Mouse (Mus musculus) limb, embryonic 12.5 days (tissue): ENCODE data around the gene Comp. TPM values are rescaled to one million over a fixed set of nuclear protein-coding genes. Genes with fewer than 3 reads are reported as not detected.

Source experiments
- ATAC-seq: fragments of 200-750 bp; cut with Nextera tagmentation; 2 replicates; pipeline ENCODE4 v1.8.0; 2017; ENCODE audit warnings: low read depth, moderate TSS enrichment; ENCODE audit not compliant: insufficient number of reproducible peaks, insufficient read depth, low FRiP score, low TSS enrichment
- H3K27ac ChIP-seq: fragments of 300-500 bp; sonication (generic); 2 replicates; pipeline ENCODE4 v1.5.1; 2016; ENCODE audit warnings: mild to moderate bottlenecking, moderate library complexity
- H3K27me3 ChIP-seq: fragments of 300-500 bp; sonication (generic); 2 replicates; pipeline ENCODE4 v1.6.1; 2016; ENCODE audit warnings: mild to moderate bottlenecking, moderate library complexity
- H3K36me3 ChIP-seq: fragments of 300-500 bp; sonication (generic); 2 replicates; pipeline ENCODE4 v1.6.1; 2016; ENCODE audit warnings: mild to moderate bottlenecking, moderate library complexity
- H3K4me1 ChIP-seq: fragments of 300-500 bp; sonication (generic); replicated peaks from 2 replicates; pipeline ENCODE4 v1.6.1; 2016
- H3K4me2 ChIP-seq: fragments of 300-500 bp; sonication (generic); 2 replicates; pipeline ENCODE4 v1.6.1; 2016; ENCODE audit warnings: mild to moderate bottlenecking, moderate library complexity
- H3K4me3 ChIP-seq: fragments of 300-500 bp; sonication (generic); replicated peaks from 2 replicates; pipeline ENCODE4 v1.5.1; 2016; ENCODE audit warnings: mild to moderate bottlenecking
- H3K9ac ChIP-seq: fragments of 300-500 bp; sonication (generic); replicated peaks from 2 replicates; pipeline ENCODE4 v1.6.1; 2016; ENCODE audit warnings: mild to moderate bottlenecking, moderate library complexity
- H3K9me3 ChIP-seq: fragments of 300-500 bp; sonication (generic); 2 replicates; pipeline ENCODE4 v1.6.1; 2016; ENCODE audit warnings: mild to moderate bottlenecking, moderate library complexity
- WGBS: fragments of 180-500 bp; shearing (Covaris S2); methylation state at CpG from one replicate; pipeline ENCODE4 v1.1.7; 2016; 5-methylcytosine and 5-hydroxymethylcytosine counted together
- polyA plus RNA-seq: library from polyadenylated mRNA; unstranded; fragments of >200 nt; fragmentation: Nextera tagmentation; extraction: Ambion mirVana; gene quantifications from 2 replicates; pipeline ENCODE4 v1.2.1, GENCODE M21; 2016

The Comp gene
- polyA plus RNA-seq, 1 experiment from 2014 or later, result 2.8 TPM

GRCm38 (mm10) chr8:70418954-70419353, 45.6 kb downstream of the Comp start:
- 37% methylated on average over 14 of the region's 14 CpGs for WGBS
- Histone ChIP-seq H3K27ac (peak overlapping the region; percentile 14; the same call in 1 of the 2 replicates), H3K4me2 (peak overlapping the region; percentile 8; the same call in 1 of the 2 replicates), H3K27me3 (0 out of 2 replicates have a peak, but pooled peaks cover 3% of the 10 kb centered on the region), H3K9ac (no peak overlapping the region), H3K9me3 (no peaks in the 10 kb centered on the region), H3K4me3 (no peak overlapping the region), H3K4me1 (peaks cover 51% of the 10 kb centered on the region), H3K36me3 (peaks cover 3% of the 10 kb centered on the region)
- 0 out of 2 replicates have a peak, but pooled peaks have one; percentile 12 for ATAC-seq

- H3K4me3 ChIP-seq, result no peak overlapping the region
- H3K27me3 ChIP-seq, result 0 out of 2 replicates have a peak, but pooled peaks cover 3% of the 10 kb centered on the region
- H3K4me2 ChIP-seq, result no peak overlapping the region
- no peak for ATAC-seq
- no peaks in the 10 kb centered on the region for H3K9me3 ChIP-seq
- peaks cover 51% of the 10 kb centered on the region for H3K4me1 ChIP-seq
- H3K27ac ChIP-seq, result peak overlapping the region; percentile 7; the same call in 1 of the 2 replicates
- H3K36me3 ChIP-seq, result no peaks in the 10 kb centered on the region
- 0 out of 2 replicates have a peak overlapping the region, but pooled peaks have one; percentile 23 for H3K9ac ChIP-seq
- 82% methylated on average over 11 of the region's 11 CpGs for WGBS
Measured at GRCm38 (mm10) chr8:70419879-70420643, 46.7 kb downstream of the Comp start.

GRCm38 (mm10) chr8:70421349-70422104, 48.2 kb downstream of the Comp start:
- Histone ChIP-seq H3K27ac (no peak overlapping the region), H3K27me3 (0 out of 2 replicates have a peak, but pooled peaks cover 3% of the 10 kb centered on the region)
- 75% methylated on average over 18 of the region's 18 CpGs for WGBS

GRCm38 (mm10) chr8:70422722-70423121, 49.4 kb downstream of the Comp start:
- no peaks in the 10 kb centered on the region for H3K27me3 ChIP-seq
- peaks cover 28% of the 10 kb centered on the region for H3K4me1 ChIP-seq
- no peak overlapping the region for H3K27ac ChIP-seq
- no peak overlapping the region for H3K4me3 ChIP-seq
- no peak overlapping the region for H3K9ac ChIP-seq
- no peaks in the 10 kb centered on the region for H3K36me3 ChIP-seq
- ATAC-seq, result no peak
- WGBS, result 65% methylated on average over 2 of the region's 2 CpGs
- H3K4me2 ChIP-seq, result no peak overlapping the region
- no peaks in the 10 kb centered on the region for H3K9me3 ChIP-seq

More at GRCm38 (mm10) chr8:70421349-70422104, 48.2 kb downstream of the Comp start:
- Histone ChIP-seq H3K4me3 (no peak overlapping the region), H3K9ac (no peak overlapping the region), H3K4me1 (peaks cover 39% of the 10 kb centered on the region), H3K4me2 (no peak overlapping the region), H3K9me3 (no peaks in the 10 kb centered on the region), H3K36me3 (no peaks in the 10 kb centered on the region)
- no peak for ATAC-seq

- WGBS, result 87% methylated on average over 2 of the region's 2 CpGs
- H3K4me1 ChIP-seq, result peaks cover under 1% of the 10 kb centered on the region; the same call in 1 of the 2 replicates
- no peak overlapping the region for H3K4me3 ChIP-seq
- H3K9me3 ChIP-seq, result no peaks in the 10 kb centered on the region
- no peak overlapping the region for H3K4me2 ChIP-seq
- H3K36me3 ChIP-seq, result no peaks in the 10 kb centered on the region
- no peak for ATAC-seq
- H3K27me3 ChIP-seq, result no peaks in the 10 kb centered on the region
- no peak overlapping the region for H3K9ac ChIP-seq
- no peak overlapping the region for H3K27ac ChIP-seq
Measured at GRCm38 (mm10) chr8:70426300-70426907, 53.0 kb downstream of the Comp start.

- H3K36me3 ChIP-seq, result no peaks in the 10 kb centered on the region
- H3K27me3 ChIP-seq, result no peaks in the 10 kb centered on the region
- no peaks in the 10 kb centered on the region for H3K9me3 ChIP-seq
- no peak overlapping the region for H3K4me3 ChIP-seq
- no peaks in the 10 kb centered on the region for H3K4me1 ChIP-seq
- WGBS, result 89% methylated on average over 4 of the region's 4 CpGs
- H3K27ac ChIP-seq, result no peak overlapping the region
- H3K9ac ChIP-seq, result no peak overlapping the region
- ATAC-seq, result no peak
- H3K4me2 ChIP-seq, result no peak overlapping the region
Measured at GRCm38 (mm10) chr8:70431213-70431612, 57.9 kb downstream of the Comp start.

Other genes starting within 250 kb of the Comp start
- gene Nr2c2ap, start 242.2 kb upstream of the Comp start, polyA plus RNA-seq, result 21.4 and 22.7 TPM in 2 replicates
- gene Rfxank, start 234.4 kb upstream of the Comp start, polyA plus RNA-seq, result 26.6 and 28.4 TPM in 2 replicates
- gene Borcs8, start 234.1 kb upstream of the Comp start, polyA plus RNA-seq, result 44.7 and 47.6 TPM in 2 replicates
- gene Mef2b, start 233.8 kb upstream of the Comp start, polyA plus RNA-seq, result 0.49 and 1.1 TPM in 2 replicates
- 67.5 and 69.9 TPM in 2 replicates for gene Tmem161a, start 201.2 kb upstream of the Comp start, polyA plus RNA-seq
- 2.4 and 3.5 TPM in 2 replicates for gene Slc25a42, start 161.3 kb upstream of the Comp start, polyA plus RNA-seq
- gene Sugp2, start 139.3 kb upstream of the Comp start, polyA plus RNA-seq, result 48.3 and 50.7 TPM in 2 replicates
- gene Armc6, start 139.1 kb upstream of the Comp start, polyA plus RNA-seq, result 22.5 and 26.4 TPM in 2 replicates
- 88.9 and 92.6 TPM in 2 replicates for gene Homer3, start 90.7 kb upstream of the Comp start, polyA plus RNA-seq
- gene Ddx49, start 71.1 kb upstream of the Comp start, polyA plus RNA-seq, result 52.0 and 54.9 TPM in 2 replicates
- gene Cope, start 71.0 kb upstream of the Comp start, polyA plus RNA-seq, result 269 and 288 TPM in 2 replicates
- 7.9 and 8.8 TPM in 2 replicates for gene Cers1, start 57.8 kb upstream of the Comp start, polyA plus RNA-seq
- gene Gdf1, start 43.7 kb upstream of the Comp start, polyA plus RNA-seq, result 3.7 and 4.2 TPM in 2 replicates
- gene Upf1, start 20.3 kb upstream of the Comp start, polyA plus RNA-seq, result 32.5 and 34.3 TPM in 2 replicates
- gene Crtc1, start 66.0 kb downstream of the Comp start, polyA plus RNA-seq, result 18.4 and 24.8 TPM in 2 replicates
- gene Klhl26, start 103.4 kb downstream of the Comp start, polyA plus RNA-seq, result 26.8 and 27.3 TPM in 2 replicates
- gene Tmem59l, start 113.8 kb downstream of the Comp start, polyA plus RNA-seq, result 17.5 and 22.1 TPM in 2 replicates
- gene Crlf1, start 119.6 kb downstream of the Comp start, polyA plus RNA-seq, result 82.4 and 105 TPM in 2 replicates
- gene Rex1bd, start 133.2 kb downstream of the Comp start, polyA plus RNA-seq, result 142 and 151 TPM in 2 replicates
- 882 and 891 TPM in 2 replicates for gene Uba52, start 137.2 kb downstream of the Comp start, polyA plus RNA-seq
- gene Fkbp8, start 154.2 kb downstream of the Comp start, polyA plus RNA-seq, result 280 and 286 TPM in 2 replicates
- 50.3 and 50.7 TPM in 2 replicates for gene Kxd1, start 154.4 kb downstream of the Comp start, polyA plus RNA-seq
- 18.7 and 21.2 TPM in 2 replicates for gene Ell, start 165.9 kb downstream of the Comp start, polyA plus RNA-seq
- 177 and 180 TPM in 2 replicates for gene Isyna1, start 220.8 kb downstream of the Comp start, polyA plus RNA-seq
- 137 and 151 TPM in 2 replicates for gene Ssbp4, start 235.3 kb downstream of the Comp start, polyA plus RNA-seq
- gene Lrrc25, start 242.6 kb downstream of the Comp start, polyA plus RNA-seq, result 0.76 and 1.2 TPM in 2 replicates